Mouse (Mus musculus): ENCODE measurements around the gene Sgpp1.

The Sgpp1 gene

DNA sequence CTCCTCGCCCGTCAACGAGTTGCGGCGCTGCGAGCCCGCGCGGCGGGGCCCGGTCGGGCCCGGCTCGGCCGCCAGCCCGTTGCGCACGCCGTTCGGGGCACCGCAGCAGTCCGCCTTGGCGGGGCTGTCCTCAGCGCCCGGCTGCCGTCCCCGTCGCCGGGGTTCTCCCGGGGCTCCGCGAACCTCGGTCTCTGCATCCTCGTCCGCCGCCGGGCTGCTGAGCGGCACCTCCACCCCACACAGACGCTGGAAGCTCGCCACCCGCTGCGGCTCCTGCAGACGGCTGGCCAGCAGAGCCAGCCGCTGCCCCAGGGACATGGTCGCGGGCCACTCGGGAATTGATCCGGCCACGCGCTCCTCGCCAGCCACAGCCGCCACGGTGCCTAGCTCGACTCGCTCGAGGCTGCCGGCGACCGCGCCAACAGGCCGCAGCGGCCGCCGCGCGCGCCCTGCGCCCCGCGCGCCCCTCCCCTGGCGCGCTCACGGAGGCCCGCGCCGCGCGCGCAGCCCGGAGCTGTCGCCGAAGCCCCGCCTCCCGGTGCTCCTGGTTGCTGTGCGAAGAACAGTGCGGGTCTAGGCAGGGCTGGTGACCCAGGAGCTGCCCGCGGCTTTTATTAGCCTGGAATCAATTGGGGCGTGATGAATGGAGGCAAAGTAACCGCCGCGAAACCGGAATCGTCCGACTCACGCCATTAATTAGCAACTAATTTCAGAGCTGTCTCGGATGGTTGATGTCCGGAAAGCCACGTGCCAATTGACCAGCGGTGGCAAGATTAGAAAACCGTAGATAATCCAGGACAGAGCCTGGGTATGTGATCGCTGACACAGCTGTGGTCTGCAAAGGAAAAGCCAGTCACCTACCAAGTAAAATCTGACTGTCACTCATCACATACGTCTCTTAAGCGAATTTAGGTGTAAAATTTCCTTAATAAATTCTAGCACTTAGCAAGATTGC lies at the start of gene Sgpp1:
Gene Sgpp1, minus strand, starts transcription at position 484 of the 955 bp plus-strand sequence.
- DNase-seq (ENCODE audit: low spot score in 2 of 2), result peak; percentile 67 to 85

DNA sequence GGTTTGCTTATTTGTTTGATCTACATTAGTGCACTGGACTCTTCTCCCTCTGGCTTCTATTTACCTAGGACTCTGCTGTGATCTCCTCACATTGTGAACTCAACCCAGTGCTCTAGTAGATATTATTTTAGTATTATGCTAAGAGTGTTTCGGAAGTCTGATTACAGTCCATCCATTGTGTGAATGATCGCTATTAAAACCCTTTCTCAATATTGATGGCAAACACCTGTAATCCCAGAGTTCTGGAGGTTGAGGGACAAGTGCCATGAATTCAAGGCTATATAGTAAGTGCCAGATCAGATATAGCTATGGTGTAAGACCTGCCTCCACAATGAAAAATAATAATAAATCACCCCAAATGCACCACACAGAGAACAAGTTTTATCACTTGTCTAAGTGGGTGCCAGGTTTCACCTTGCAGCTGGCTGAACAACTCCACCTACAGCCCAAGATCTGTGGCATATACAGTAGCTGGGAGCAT lies 48.8 kb upstream of the Sgpp1 start:
- DNase-seq (ENCODE audit: low spot score in 2 of 2), result no peak

DNA sequence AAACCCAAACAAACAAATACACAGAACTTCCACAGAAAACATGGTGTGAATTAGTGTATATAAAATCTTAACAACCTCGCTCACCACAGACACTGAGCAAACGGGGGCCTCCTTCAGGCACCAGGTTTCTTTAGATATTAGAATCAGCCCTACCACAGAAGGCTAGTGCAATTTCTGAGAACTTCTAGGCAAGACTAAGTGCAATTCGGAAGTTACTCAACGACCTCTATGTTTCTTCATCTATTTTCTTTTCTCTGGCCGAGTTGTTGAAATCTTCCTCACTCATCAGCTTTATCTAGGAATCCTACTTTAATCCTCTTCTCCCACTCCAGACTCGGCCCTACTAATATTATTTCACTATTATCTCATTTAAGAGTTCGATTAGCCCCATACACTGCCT lies 46.5 kb upstream of the Sgpp1 start:
- DNase-seq (ENCODE audit: low spot score in 2 of 2), result no peak

DNA sequence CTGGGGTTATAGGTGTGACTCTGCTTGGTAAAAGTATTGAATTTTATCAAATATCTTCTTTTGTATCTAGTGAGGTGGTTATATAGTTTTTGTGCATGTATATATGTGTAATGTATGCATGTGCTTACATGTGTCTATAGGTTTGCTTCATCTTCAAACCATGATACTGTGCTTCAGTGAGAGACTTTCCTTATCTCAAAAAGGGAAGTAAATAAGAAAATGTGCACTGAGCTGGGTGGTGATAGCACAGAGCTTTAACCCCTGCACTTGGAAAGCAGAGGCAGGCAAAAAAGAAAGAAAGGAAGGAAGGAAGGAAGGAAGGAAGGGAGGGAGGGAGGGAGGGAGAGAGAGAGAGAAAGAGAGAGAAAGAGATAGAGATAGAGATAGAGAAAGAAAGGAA lies 45.9 kb upstream of the Sgpp1 start:
- no peak for DNase-seq (ENCODE audit: low spot score in 2 of 2)

DNA sequence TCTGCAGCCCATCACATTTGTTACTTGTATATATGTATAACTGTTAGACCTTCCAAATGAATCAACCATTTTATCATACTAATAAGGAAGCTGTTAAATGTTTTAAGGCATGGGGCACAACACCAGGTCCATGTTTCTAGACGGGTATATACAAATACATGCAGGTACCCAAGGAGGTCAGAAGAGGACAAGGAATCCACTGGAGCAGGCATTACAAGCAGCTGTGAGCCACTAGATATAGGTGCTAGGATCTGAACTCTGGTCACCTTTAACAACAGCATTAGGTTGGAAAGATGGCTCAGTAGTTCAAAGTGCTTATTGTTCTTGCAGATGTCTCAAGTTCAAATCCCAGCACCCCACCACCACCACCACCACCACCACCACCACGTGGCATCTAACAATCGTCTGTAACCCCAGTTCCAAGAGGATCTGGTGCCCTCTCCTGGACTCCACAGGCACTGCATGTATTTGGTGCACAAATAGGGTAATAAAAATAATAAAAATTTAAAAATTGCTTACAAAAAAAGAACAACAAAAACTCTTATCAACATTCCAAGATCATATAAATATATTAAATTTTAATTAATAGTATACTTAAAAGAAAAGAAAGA lies 37.0 kb upstream of the Sgpp1 start:
- DNase-seq (ENCODE audit: low spot score in 2 of 2), result peak; percentile 43 to 47

DNA sequence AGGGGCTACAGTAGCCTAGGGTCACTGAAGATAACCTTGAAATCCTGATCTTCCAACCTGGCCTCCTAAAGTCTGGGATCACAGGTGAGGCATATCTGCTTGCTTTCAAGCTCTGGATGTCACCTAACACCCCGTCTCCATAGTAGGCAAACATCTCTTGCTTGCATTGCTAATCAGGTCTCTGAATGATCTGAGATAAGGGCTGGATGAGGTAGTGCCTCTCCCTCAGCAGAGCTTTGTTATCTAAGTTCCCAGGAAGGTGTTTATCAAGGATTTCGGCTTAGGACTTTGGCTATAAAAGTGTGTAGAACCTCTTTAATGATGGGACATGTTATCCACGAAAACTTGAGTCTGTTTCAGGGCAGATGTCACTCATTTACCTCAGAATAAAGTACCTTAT lies 35.9 kb upstream of the Sgpp1 start:
- no peak for DNase-seq (ENCODE audit: low spot score in 2 of 2)

DNA sequence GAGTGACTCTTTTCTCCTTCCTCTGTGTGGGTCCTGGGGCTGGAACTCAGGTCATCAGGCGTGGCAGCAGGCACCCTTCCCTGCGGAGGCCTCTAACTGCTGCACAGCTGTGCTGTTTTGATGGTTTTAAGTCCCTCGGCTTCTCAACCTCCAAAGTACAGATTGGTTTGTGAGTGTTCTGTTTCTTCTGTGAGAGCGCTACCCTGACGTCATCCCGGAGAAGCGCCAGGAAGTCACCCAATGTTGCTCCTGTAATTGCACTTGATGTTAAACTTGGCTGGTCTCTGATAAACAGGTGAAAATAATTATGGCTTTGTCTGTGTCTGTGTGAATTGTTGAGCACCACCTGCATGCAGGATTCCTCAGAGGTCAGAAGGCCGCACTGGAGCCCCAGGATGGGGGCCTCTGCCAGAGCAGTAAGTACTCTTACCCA lies 31.4 kb upstream of the Sgpp1 start:
- no peak for DNase-seq (ENCODE audit: low spot score in 2 of 2)

DNA sequence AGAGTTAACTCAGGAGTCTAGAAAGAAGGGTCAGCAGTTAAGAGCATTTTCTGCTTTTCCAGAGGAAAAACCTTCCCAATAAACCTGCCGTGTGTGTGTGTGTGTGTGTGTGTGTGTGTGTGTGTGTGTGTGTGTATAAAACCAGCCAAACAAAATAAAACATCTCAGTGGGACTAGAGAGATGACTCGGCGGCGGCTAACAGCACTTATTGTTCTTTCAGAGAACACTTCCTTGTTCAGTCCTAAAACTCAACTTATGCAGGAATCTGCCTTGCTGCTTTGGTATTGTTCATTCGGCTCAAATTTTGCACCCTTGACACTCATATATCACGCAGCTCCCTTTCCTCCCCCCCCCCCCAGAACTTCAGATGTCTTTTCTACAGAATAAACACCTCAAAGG lies 30.9 kb upstream of the Sgpp1 start:
- DNase-seq (ENCODE audit: low spot score in 2 of 2), result no peak

DNA sequence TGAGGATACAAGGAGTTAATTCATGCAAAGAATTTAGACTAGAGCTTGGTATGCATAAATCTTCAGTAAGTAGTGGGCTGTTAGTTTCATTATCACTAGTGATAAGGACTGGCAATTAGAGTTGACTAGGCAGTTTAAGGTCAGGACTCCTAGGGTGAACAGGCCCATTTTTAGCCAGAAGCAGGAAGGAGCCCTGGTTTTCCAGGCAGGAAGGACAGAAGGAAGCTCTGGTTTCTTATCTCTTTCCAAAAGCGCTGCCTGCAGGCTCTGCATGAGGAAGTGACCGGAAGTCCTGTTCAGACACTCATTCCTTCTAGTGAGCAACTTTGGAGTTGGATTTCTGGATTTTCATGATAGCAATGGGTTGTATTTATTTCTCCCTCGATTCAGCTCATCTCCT lies 30.2 kb upstream of the Sgpp1 start:
- DNase-seq (ENCODE audit: low spot score in 2 of 2), result no peak

DNA sequence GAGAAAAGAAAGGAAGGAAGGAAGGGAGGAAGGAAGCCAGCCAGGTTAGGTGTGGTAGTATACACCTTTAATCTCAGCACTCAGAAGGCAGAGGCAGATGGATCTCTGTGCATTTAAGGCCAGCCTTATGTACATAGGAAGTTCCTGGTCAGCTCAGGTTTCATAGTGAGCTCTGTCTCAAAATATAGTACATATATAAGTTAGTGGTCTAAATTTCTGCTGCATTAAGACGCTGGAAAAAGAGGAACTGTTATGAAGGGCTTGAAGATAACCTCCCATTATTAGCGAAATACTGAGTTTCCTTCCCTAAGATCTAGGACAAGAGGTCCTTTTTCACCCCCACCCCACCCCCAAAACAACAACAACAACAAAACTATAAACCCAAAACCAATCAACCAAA lies 20.9 kb upstream of the Sgpp1 start:
- no peak for DNase-seq (ENCODE audit: low spot score in 2 of 2)

DNA sequence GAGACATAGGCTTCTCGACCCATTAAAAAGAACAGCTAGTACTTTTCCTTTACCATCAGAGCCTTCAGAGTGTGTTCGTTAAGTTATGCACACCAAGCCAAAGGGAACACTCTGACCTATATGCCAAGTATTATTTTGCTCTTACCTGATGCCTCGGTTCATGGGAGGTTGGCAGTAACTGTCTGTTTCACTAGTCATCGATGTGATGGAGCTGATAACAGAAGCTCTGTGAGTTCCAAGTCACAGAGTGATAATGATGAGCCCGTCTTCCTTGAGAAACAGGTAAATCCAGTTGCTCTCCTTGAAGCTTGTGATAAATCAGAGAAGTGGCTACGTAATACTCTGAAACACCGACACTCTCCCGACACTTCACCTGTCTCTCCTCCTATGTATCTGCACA lies 18.2 kb upstream of the Sgpp1 start:
- no peak for DNase-seq (ENCODE audit: low spot score in 2 of 2)

DNA sequence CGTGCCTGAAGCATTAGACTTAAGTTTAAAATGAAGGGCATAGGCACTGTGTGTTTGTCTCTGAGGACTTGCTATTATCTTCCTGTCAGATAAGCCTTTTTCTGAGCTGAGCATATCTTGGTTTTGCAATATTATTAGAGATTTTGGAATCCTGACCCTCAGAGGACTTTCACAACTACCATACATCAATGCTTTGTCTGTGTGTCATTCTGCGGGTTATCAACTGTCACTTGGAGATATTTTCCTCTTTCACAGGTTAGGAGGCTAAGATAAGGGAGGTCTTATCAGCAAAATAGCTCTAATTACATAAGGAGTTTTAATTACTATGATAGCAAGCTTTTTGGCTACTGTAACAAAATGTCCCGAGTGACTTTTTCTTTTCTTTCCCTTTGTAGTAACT lies 16.5 kb upstream of the Sgpp1 start:
- no peak for DNase-seq (ENCODE audit: low spot score in 2 of 2)

DNA sequence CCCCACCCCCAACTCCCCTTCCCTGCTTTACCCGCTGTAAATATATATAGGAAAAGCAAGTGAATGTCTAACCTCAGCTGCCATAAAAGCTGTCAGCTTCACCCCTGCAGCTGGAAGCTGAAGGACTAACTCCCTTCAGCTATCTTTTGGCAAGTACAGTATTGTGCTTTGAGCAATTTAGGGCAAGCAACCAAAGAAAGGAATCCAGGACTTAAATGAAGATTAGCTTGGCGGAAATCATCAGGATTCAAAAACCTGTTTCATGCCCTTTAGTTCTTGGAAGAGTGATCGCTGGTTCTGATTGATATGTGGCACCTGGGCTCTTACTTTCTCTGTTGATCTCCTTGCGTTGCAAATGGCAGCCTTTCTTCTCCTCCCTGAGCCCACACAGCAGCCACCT lies 13.0 kb upstream of the Sgpp1 start:
- DNase-seq (ENCODE audit: low spot score in 2 of 2), result no peak

DNA sequence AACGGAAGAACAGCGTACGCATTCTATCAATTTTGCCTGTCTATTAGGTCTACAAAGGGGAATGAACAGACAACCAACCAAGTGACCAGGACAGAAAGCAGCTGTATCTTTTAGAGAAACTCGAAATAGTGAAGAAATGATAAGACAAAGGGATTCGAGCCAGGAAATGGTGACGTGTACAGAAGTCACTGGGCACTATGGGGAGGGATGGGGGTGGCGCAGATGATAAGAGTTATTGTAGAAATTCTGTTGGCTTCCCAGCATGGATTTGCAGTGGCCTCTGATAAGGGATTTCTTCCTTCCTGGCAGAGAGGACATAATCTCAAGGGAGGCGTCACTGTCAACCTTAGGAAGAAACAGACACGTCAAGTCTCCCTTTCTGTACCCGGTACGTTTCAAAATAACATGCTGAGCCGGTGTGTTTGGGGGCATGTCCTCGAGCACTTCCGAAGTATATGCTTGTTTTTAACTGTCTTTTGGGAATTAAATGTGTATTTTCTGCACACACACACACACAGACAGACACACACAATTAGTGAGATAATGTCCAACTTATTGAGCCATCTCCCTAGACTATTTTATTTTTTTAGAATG lies 10.3 kb upstream of the Sgpp1 start:
- no peak for DNase-seq (ENCODE audit: low spot score in 2 of 2)

DNA sequence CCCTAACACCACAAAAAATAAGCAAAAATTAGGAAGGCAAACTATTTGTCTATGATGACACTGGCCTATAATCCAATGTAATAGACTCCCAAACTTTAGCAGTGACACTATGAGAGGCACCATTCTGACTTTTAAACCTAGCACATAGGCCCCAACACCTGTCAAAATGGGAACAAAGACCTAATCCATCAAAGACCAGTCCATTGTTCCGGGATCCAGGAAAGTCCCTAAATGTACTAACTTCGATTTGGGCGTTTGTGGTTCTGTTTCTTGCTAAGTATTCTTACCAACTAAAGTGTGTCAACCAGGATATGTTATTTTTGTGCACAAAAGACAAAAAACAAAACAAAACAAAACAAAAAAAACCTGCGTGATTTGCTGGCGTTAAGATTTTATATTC lies 6.6 kb upstream of the Sgpp1 start:
- DNase-seq (ENCODE audit: low spot score in 2 of 2), result no peak

DNA sequence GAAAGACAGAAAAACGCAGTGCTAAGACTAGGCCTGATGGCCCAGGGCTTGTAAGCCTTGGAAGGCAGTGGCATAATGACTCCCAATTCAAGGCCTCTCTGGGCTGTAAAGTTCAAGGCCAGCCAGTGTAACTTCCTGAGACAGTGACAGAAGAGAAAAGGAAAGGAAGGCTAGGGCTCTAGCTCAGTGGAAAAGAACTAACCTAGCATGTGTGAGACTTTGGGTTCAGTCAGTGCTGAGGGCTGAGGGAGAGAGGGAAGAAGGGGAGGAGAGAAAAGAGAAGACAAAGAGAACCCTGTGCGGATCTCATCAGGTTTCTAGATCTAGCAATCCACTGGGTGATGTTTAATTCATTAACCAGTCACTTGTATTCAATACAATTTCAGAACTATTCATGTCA lies 5.7 kb upstream of the Sgpp1 start:
- DNase-seq (ENCODE audit: low spot score in 2 of 2), result no peak

DNA sequence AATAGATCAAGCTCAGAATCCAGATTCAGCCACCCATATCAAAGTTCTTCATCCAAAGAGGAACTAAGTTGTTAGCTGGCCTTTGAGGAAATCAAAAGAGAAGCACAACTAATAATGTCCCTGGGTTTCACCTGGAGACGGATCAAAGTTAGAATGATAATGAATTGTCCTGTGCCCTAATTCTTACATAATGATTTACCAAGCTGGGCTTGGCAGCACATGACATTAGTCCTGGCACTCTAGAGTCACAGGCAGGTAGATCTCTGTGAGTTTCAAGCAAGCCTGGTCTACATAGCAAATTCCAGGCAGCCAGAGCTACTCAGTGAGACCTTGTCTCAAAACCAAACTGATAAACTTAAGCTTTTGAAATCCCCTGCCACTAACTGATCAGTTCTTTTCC lies 4.9 kb upstream of the Sgpp1 start:
- no peak for DNase-seq (ENCODE audit: low spot score in 2 of 2)

DNA sequence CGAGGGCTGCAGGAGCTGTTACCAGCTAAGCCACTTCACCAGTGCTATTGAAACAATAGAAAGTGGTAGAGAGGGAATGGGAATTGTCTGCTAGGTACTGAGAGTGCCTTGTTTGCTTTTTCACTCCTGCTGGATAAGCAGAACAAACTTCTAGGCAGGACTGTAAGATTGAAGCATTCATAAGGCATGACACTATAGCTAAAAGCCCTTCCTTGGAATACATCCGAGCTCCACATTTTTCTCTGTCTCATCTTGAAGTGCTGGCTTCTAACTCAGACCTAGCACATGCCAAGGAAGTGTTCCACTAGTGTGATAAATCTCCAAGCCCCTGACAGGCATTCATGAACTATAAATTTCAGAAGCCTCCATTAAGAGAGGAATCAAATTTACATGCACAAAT lies 4.1 kb upstream of the Sgpp1 start:
- DNase-seq (ENCODE audit: low spot score in 2 of 2), result no peak

DNA sequence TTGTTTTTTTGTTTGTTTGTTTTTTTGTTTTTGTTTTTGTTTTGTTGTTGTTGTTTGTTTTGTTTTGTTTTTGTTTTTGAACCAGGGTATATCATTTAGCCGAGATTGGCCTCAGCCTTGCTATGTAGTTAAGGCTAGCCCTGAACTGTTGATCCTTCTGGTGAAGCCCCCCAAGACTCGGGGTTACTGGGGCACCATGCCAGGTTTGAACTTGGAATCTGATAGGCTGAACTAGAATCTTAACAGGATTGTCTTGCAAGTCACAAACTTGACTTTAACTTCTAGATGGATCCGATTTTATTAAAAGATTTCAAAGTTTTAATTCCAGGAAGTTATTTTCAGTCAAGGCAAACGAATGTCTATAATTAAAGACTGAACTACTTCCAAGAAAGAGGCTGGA lies 767 bp upstream of the Sgpp1 start:
- no peak for DNase-seq (ENCODE audit: low spot score in 2 of 2)

DNA sequence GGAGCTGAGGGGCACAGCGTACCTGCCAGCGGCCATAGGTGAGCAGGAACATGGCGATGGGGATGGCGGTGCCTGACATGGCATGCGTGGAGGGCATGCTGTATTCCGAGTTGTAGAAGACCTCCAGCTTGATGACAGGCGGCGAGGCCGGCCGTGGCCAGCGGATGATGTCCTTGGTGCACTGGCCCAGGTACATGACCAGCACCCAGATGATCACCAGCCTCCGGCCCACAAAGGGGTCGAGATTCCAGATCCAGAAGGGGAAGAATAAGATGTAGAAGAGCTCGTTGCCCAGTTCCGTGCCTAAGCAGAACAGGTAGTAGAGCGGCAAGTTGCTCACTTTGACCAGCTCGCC lies 661 bp downstream of the Sgpp1 start:
- DNase-seq (ENCODE audit: low spot score in 2 of 2), result peak in 1 of 2 experiments; percentile 45

DNA sequence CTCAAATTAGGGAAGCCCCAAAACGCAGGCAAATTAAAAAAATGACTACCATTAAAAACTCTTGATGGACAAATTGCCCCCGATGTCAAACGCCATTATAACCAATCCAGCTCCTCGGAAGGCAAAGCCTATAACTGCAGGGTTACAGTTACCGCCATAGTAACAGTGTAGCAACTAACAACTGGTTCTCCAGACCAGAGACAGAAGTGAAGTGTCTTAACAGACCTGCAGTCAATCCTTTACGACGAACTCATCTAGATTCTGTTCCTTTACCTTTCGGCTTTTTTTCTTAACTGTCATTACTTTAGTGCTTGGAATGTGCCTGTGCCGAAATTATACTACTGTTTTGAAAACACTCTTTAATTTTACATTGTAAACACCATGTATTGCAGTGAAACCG lies 1.4 kb downstream of the Sgpp1 start:
- no peak for DNase-seq (ENCODE audit: low spot score in 2 of 2)

DNA sequence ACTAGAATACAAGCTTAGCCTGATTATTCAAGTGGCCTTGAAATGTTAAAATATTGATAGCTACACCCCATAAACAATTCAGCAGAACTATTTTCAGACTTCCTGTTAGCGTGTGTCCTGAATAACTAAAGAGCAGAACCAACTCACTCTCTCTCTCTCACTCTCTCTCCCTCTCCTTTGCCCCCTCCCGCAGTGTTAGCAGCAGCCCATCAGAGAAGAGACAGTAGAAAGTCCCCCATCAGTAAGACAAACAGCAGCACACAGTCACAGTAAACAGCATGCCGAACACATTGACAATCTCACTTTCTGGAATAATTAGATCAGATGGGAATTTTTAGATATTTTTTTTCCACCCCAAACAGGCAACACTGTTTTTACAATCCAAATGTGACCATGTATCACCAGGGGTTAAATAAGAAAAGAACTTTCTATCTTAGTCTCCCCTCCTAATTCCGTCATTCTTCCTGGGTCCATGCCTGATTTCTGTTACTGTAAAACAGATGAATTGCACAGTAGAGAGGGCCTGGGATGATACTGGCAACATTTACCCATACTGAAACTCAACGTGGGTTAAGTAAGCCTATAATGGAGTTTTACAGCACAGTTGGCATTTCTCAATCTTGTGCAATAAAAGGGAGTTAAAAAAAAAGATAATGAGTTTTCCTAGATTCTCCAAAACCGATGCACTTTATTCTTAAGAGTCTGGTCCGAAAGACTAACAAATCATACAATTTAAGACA lies 2.0 kb downstream of the Sgpp1 start:
- no peak for DNase-seq (ENCODE audit: low spot score in 2 of 2)
